Mouse (Mus musculus): ENCODE data around the gene Rdh19.

- TF ChIP-seq CTCF (IDR thresholded peaks at IDR 0.05; ENCODE audit: low read depth), result no peak
- TF ChIP-seq EP300 (IDR thresholded peaks at IDR 0.05; ENCODE audit: low read depth), result no peak
These were observed 11.2 kb upstream of the Rdh19 start for GRCm38 (mm10) chr10:127838539-127838938.

Data from liver, postnatal 0 days (tissue).